Mouse (Mus musculus) MEL (cell line): ENCODE measurements around the gene Gm49776. TPM values are rescaled to one million over a fixed set of nuclear protein-coding genes. Genes with fewer than 3 reads are reported as not detected.

Source experiments
- DNase-seq: peaks from one replicate; pipeline ENCODE4 v3.0.0; 2011; ENCODE audit warnings: low read depth, low spot score
- H3K27ac ChIP-seq: 2 replicates; pipeline ENCODE4 v1.5.1; 2012; ENCODE audit warnings: low read depth, mild to moderate bottlenecking, control low read depth, low read length, moderate library complexity; ENCODE audit not compliant: control insufficient read depth
- H3K27me3 ChIP-seq, 2 experiments: fragments of 150-350 bp in 1 of 2; sonication (generic) in 1 of 2; 2 replicates each; pipeline ENCODE4 v1.6.1; 2012; ENCODE audit warnings: low read length in 2 of 2, mild to moderate bottlenecking in 2 of 2, improper control_type of control experiment in 1 of 2, moderate library complexity in 1 of 2; ENCODE audit not compliant: insufficient read depth in 2 of 2, control insufficient read depth in 1 of 2
- H3K36me3 ChIP-seq, 2 experiments: 2 replicates each; pipeline ENCODE4 v1.6.1; 2012 to 2014; ENCODE audit warnings: low read length in 2 of 2, improper control_type of control experiment in 1 of 2, inconsistent platforms in 1 of 2, mild to moderate bottlenecking in 1 of 2; ENCODE audit not compliant: insufficient read depth in 2 of 2, control insufficient read depth in 1 of 2
- H3K4me1 ChIP-seq, 2 experiments: fragments of 150-350 bp in 1 of 2; sonication (generic) in 1 of 2; 2 replicates each; pipeline ENCODE4 v1.6.1; 2012; ENCODE audit warnings: low read length in 2 of 2, improper control_type of control experiment in 1 of 2, mild to moderate bottlenecking in 1 of 2; ENCODE audit not compliant: insufficient read depth in 2 of 2, control insufficient read depth in 1 of 2
- H3K4me3 ChIP-seq, 2 experiments: fragments of 150-350 bp in 1 of 2; sonication (generic) in 1 of 2; 2 replicates each; pipeline ENCODE4 v1.5.1; 2012; ENCODE audit warnings: low read depth in 2 of 2, low read length in 2 of 2, mild to moderate bottlenecking in 2 of 2, moderate library complexity in 2 of 2, control low read depth in 1 of 2, improper control_type of control experiment in 1 of 2; ENCODE audit not compliant: control insufficient read depth in 1 of 2, insufficient read depth in 1 of 2
- H3K79me2 ChIP-seq: 2 replicates; pipeline ENCODE4 v1.6.1; 2012; ENCODE audit warnings: mild to moderate bottlenecking, low read length, moderate library complexity; ENCODE audit not compliant: control insufficient read depth, poor library complexity, insufficient read depth
- H3K9ac ChIP-seq: 2 replicates; pipeline ENCODE4 v1.6.1; 2012; ENCODE audit warnings: low read depth, mild to moderate bottlenecking, control low read depth, low read length, moderate library complexity; ENCODE audit not compliant: control insufficient read depth, poor library complexity, severe bottlenecking
- H3K9me3 ChIP-seq: fragments of 150-350 bp; sonication (generic); replicated peaks from 2 replicates; pipeline ENCODE4 v1.6.1; 2012; ENCODE audit warnings: mild to moderate bottlenecking, low read length, improper control_type of control experiment, moderate library complexity; ENCODE audit not compliant: insufficient read depth
- BHLHE40 ChIP-seq: IDR thresholded peaks from 2 replicates; pipeline ENCODE4 v1.6.1; 2012; ENCODE audit warnings: low read depth, mild to moderate bottlenecking, inconsistent platforms, low read length, improper control_type of control experiment, borderline replicate concordance
- CHD2 ChIP-seq: IDR thresholded peaks from 2 replicates; pipeline ENCODE4 v1.6.1; 2011; ENCODE audit warnings: low read length, improper control_type of control experiment
- CTCF ChIP-seq, 3 experiments: IDR thresholded peaks in 2 of 3; conservative IDR thresholded peaks in 1 of 3; 2 replicates each; pipeline ENCODE4 v1.5.1; 2011 to 2012; ENCODE audit warnings: low read length in 3 of 3, low read depth in 2 of 3, mild to moderate bottlenecking in 2 of 3, improper control_type of control experiment in 1 of 3, inconsistent platforms in 1 of 3, mixed read lengths in 1 of 3, moderate library complexity in 1 of 3; ENCODE audit not compliant: control insufficient read depth in 1 of 3, insufficient read depth in 1 of 3, poor library complexity in 1 of 3, severe bottlenecking in 1 of 3
- E2F4 ChIP-seq: IDR thresholded peaks from 2 replicates; pipeline ENCODE4 v1.6.1; 2011; ENCODE audit warnings: low read depth, low read length, improper control_type of control experiment, borderline replicate concordance
- EP300 ChIP-seq, 2 experiments: IDR thresholded peaks; 2 replicates each; pipeline ENCODE4 v1.6.1; 2011; ENCODE audit warnings: improper control_type of control experiment in 2 of 2, low read length in 2 of 2, low read depth in 1 of 2, mild to moderate bottlenecking in 1 of 2
- GABPA ChIP-seq: IDR thresholded peaks from 2 replicates; pipeline ENCODE4 v1.6.1; 2012; ENCODE audit warnings: low read depth, mild to moderate bottlenecking, inconsistent platforms, low read length, improper control_type of control experiment, moderate library complexity
- HCFC1 ChIP-seq: IDR thresholded peaks from 2 replicates; pipeline ENCODE4 v1.6.1; 2012; ENCODE audit warnings: low read depth, mild to moderate bottlenecking, inconsistent platforms, low read length, improper control_type of control experiment, moderate library complexity
- MXI1 ChIP-seq: IDR thresholded peaks from 2 replicates; pipeline ENCODE4 v1.6.1; 2011; ENCODE audit warnings: mild to moderate bottlenecking, low read depth, low read length, improper control_type of control experiment
- POLR2AphosphoS2 ChIP-seq: IDR thresholded peaks from 2 replicates; pipeline ENCODE4 v1.6.1; 2011; ENCODE audit warnings: low read length, improper control_type of control experiment
- SIN3A ChIP-seq: IDR thresholded peaks from 2 replicates; pipeline ENCODE4 v1.6.1; 2012; ENCODE audit warnings: low read length, improper control_type of control experiment, inconsistent platforms
- SMC3 ChIP-seq: IDR thresholded peaks from 2 replicates; pipeline ENCODE4 v1.6.1; 2011; ENCODE audit warnings: low read depth, low read length, improper control_type of control experiment
- TAL1 ChIP-seq: IDR thresholded peaks from 2 replicates; pipeline ENCODE4 v1.6.1; 2012; ENCODE audit warnings: mild to moderate bottlenecking, inconsistent platforms, low read length, moderate library complexity, mixed read lengths
- UBTF ChIP-seq: IDR thresholded peaks from 2 replicates; pipeline ENCODE4 v1.6.1; 2012; ENCODE audit warnings: low read depth, mild to moderate bottlenecking, inconsistent platforms, low read length, improper control_type of control experiment, moderate library complexity, borderline replicate concordance; ENCODE audit not compliant: insufficient read depth
- USF2 ChIP-seq, 2 experiments: IDR thresholded peaks; 2 replicates each; pipeline ENCODE4 v1.6.1; 2011 to 2012; ENCODE audit warnings: improper control_type of control experiment in 2 of 2, low read length in 2 of 2, borderline replicate concordance in 1 of 2, inconsistent platforms in 1 of 2, low read depth in 1 of 2, mild to moderate bottlenecking in 1 of 2; ENCODE audit not compliant: insufficient read depth in 1 of 2
- ZC3H11A ChIP-seq: IDR thresholded peaks from 2 replicates; pipeline ENCODE4 v1.6.1; 2012; ENCODE audit warnings: low read depth, mild to moderate bottlenecking, inconsistent platforms, low read length, improper control_type of control experiment
- ZKSCAN1 ChIP-seq: IDR thresholded peaks from 2 replicates; pipeline ENCODE4 v1.6.1; 2012; ENCODE audit warnings: low read depth, mild to moderate bottlenecking, inconsistent platforms, low read length, improper control_type of control experiment, moderate library complexity
- ZMIZ1 ChIP-seq: IDR thresholded peaks from 2 replicates; pipeline ENCODE4 v1.6.1; 2012; ENCODE audit warnings: low read depth, mild to moderate bottlenecking, inconsistent platforms, low read length, improper control_type of control experiment, moderate library complexity
- ZNF384 ChIP-seq: IDR thresholded peaks from 2 replicates; pipeline ENCODE4 v1.6.1; 2012; ENCODE audit warnings: low read depth, mild to moderate bottlenecking, inconsistent platforms, low read length, improper control_type of control experiment
- polyA plus RNA-seq, 2 experiments: library from polyadenylated mRNA; stranded (reverse) in 1 of 2; unstranded in 1 of 2; fragments of >175 nt in 1 of 2; fragments of >200 nt in 1 of 2; gene quantifications; 2 replicates each; pipeline versions ENCODE4 v1.2.1 to v1.2.4; 2012; ENCODE audit warnings: low replicate concordance in 2 of 2, low read depth in 1 of 2; ENCODE audit not compliant: insufficient read length in 2 of 2, insufficient read depth in 1 of 2, missing spikeins in 1 of 2
- total RNA-seq: library from RNA; depleted of rRNA; stranded (reverse); fragments of 300-350 nt; gene quantifications from 2 replicates; pipeline ENCODE4 v1.2.3, GENCODE M21; 2012

The Gm49776 gene
- total and polyA plus RNA-seq, 3 experiments, result 0.77 to 32.7 TPM; not detected in 1

DNA sequence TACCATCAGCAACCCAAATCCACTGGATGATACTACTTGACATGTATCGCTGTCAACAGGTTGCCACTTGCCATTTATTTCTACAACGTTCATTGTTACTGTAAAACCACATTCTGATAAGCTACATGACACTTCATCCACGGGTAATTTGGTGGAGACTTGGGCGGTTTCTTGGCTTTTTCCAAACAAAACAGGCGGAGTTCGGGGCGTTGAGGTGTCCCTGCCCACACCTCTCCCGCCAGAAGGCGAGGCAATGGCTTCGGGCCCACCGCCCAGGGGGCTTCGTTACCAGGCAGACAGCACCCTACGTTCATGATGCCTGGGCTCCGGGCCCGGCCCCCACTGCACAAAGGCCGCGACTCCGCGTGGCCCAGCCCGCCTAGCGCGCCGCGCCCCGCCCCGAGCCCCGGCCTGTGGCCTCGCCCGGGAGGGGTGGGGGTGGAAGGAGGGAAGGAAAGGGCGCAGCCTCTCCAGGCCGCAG lies 30.5 kb upstream of the Gm49776 start (continued):
- peak in 1 of 2 experiments; percentile 20; a peak in 1 of 4 replicates for TF ChIP-seq EP300 (IDR thresholded peaks at IDR 0.05; ENCODE audit: low read depth in 1 of 2, low read length in 2 of 2)
- no peak for TF ChIP-seq GABPA
- no peak for TF ChIP-seq CHD2
- TF ChIP-seq SMC3, result no peak

DNA sequence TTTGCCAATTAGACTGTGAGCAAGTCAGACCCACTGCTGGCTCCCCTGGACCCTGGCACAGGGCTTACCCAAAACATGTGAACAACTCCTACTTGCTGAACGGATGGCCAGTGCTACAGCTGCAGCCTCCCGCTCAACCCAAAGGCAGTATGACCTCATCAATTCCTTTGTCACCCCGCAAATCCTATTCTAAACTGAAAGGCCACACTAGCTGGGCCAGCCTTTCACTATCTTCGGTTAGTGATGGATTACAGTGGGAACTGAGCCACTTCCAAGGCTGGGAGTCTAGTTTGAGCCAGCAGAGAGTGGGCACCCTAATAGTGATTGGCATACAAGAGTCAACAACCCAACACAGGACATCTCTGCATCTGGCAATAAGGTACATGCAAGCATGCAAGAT lies 30.0 kb upstream of the Gm49776 start:
- peaks cover 43% of the 10 kb centered on the region for H3K79me2 ChIP-seq
- peak; percentile 46 for DNase-seq
- no peak for TF ChIP-seq GABPA
- no peak for TF ChIP-seq ZKSCAN1
- TF ChIP-seq BHLHE40, result no peak
- no peak for TF ChIP-seq UBTF
- no peak for TF ChIP-seq SIN3A
- TF ChIP-seq ZMIZ1, result no peak
- no peak for TF ChIP-seq USF2 (IDR thresholded peaks at IDR 0.05; ENCODE audit: borderline replicate concordance in 1 of 2, insufficient read depth in 1 of 2, low read depth in 1 of 2, low read length in 2 of 2)
- no peak for TF ChIP-seq ZNF384
- TF ChIP-seq TAL1, result no peak
- no peak for TF ChIP-seq MXI1
- no peak for TF ChIP-seq ZC3H11A
- no peak for TF ChIP-seq SMC3
- TF ChIP-seq E2F4, result no peak
- no peak for TF ChIP-seq POLR2AphosphoS2
- TF ChIP-seq HCFC1, result no peak
- TF ChIP-seq CTCF (IDR thresholded peaks at IDR 0.05 in 2 of 3, conservative IDR thresholded peaks at IDR 0.05 in 1 of 3; ENCODE audit: control insufficient read depth in 1 of 3, insufficient read depth in 1 of 3, low read depth in 2 of 3, low read length in 3 of 3, poor library complexity in 1 of 3, severe bottlenecking in 1 of 3), result no peak
- H3K27me3 ChIP-seq, result no peaks in the 10 kb centered on the region
- no peaks in the 10 kb centered on the region for H3K9me3 ChIP-seq
- peak overlapping the region; percentile 78 to 82 for H3K4me3 ChIP-seq
- peaks cover 13% of the 10 kb centered on the region in 2 experiments; a peak in 3 of 4 replicates for H3K4me1 ChIP-seq
- H3K9ac ChIP-seq, result peak overlapping the region; percentile 97
- peak overlapping the region; percentile 87 for H3K27ac ChIP-seq
- peaks cover 17% of the 10 kb centered on the region in 2 experiments for H3K36me3 ChIP-seq

DNA sequence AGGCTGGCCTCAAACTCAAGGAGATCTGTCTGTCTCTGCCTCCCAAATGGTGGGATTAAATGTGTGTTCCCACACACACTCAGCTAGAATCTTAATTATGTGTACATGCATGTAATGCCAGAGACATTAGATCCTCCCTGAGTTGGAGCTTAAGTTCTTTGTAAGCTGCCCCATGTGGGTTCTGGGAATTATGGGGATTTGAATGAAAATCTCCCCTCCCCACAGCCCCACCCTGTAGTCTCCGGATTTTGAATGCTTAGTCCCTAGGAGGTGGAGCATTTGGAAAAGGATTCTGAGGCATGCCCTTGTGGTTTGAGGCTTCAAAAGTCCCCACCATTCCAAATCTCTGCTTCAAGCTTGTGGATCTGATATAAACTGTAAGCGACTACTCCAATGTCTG lies 17.0 kb upstream of the Gm49776 start:
- no peak overlapping the region for H3K9ac ChIP-seq
- peaks cover 5% of the 10 kb centered on the region; the same call in 1 of the 2 replicates for H3K79me2 ChIP-seq
- no peak overlapping the region for H3K27ac ChIP-seq
- H3K27me3 ChIP-seq, result no peaks in the 10 kb centered on the region
- no peaks in the 10 kb centered on the region for H3K9me3 ChIP-seq
- no peak for TF ChIP-seq EP300 (IDR thresholded peaks at IDR 0.05; ENCODE audit: low read depth in 1 of 2, low read length in 2 of 2)
- peaks cover 0 to 56% of the 10 kb centered on the region in 2 experiments; a peak in 2 of 4 replicates for H3K36me3 ChIP-seq
- DNase-seq, result no peak
- H3K4me3 ChIP-seq, result no peak overlapping the region
- no peaks in the 10 kb centered on the region for H3K4me1 ChIP-seq
